Mouse (Mus musculus) embryonic facial prominence, embryonic 13.5 days (tissue): ENCODE data around the gene Trip11. TPM values are rescaled to one million over a fixed set of nuclear protein-coding genes. Genes with fewer than 3 reads are reported as not detected.

Experiments
- ATAC-seq: fragments of 200-750 bp; cut with Nextera tagmentation; 2 replicates; pipeline ENCODE4 v1.8.0; 2017; ENCODE audit warnings: low read depth; ENCODE audit not compliant: insufficient number of reproducible peaks, insufficient read depth, low FRiP score, low TSS enrichment
- H3K27ac ChIP-seq: fragments of 300-500 bp; sonication (generic); 2 replicates; pipeline ENCODE4 v1.5.1; 2015; ENCODE audit warnings: moderate library complexity, mild to moderate bottlenecking, inconsistent platforms
- H3K27me3 ChIP-seq: fragments of 300-500 bp; sonication (generic); 2 replicates; pipeline ENCODE4 v1.6.1; 2015; ENCODE audit warnings: mild to moderate bottlenecking, inconsistent platforms
- H3K36me3 ChIP-seq: fragments of 300-500 bp; sonication (generic); 2 replicates; pipeline ENCODE4 v1.6.1; 2015; ENCODE audit warnings: mild to moderate bottlenecking, inconsistent platforms
- H3K4me1 ChIP-seq: fragments of 300-500 bp; sonication (generic); 2 replicates; pipeline ENCODE4 v1.6.1; 2015; ENCODE audit warnings: inconsistent platforms
- H3K4me2 ChIP-seq: fragments of 300-500 bp; sonication (generic); 2 replicates; pipeline ENCODE4 v1.6.1; 2015; ENCODE audit warnings: moderate library complexity, mild to moderate bottlenecking, inconsistent platforms
- H3K4me3 ChIP-seq: fragments of 300-500 bp; sonication (generic); 2 replicates; pipeline ENCODE4 v1.5.1; 2015; ENCODE audit warnings: mild to moderate bottlenecking, inconsistent platforms
- H3K9ac ChIP-seq: fragments of 300-500 bp; sonication (generic); 2 replicates; pipeline ENCODE4 v1.6.1; 2015; ENCODE audit warnings: mild to moderate bottlenecking, inconsistent platforms
- H3K9me3 ChIP-seq: fragments of 300-500 bp; sonication (generic); 2 replicates; pipeline ENCODE4 v1.6.1; 2016; ENCODE audit warnings: inconsistent platforms
- WGBS: fragments of 180-500 bp; shearing (Covaris S2); methylation state at CpG from one replicate; pipeline ENCODE4 v1.1.7; 2015; ENCODE audit warnings: mixed read lengths; 5-methylcytosine and 5-hydroxymethylcytosine counted together
- polyA plus RNA-seq: library from polyadenylated mRNA; unstranded; fragments of >200 nt; fragmentation: Nextera tagmentation; extraction: Ambion mirVana; gene quantifications from 2 replicates; pipeline ENCODE4 v1.2.1, GENCODE M21; 2015

Trip11 gene
- polyA plus RNA-seq, 1 experiment from 2014 or later: 35.3 TPM

DNA sequence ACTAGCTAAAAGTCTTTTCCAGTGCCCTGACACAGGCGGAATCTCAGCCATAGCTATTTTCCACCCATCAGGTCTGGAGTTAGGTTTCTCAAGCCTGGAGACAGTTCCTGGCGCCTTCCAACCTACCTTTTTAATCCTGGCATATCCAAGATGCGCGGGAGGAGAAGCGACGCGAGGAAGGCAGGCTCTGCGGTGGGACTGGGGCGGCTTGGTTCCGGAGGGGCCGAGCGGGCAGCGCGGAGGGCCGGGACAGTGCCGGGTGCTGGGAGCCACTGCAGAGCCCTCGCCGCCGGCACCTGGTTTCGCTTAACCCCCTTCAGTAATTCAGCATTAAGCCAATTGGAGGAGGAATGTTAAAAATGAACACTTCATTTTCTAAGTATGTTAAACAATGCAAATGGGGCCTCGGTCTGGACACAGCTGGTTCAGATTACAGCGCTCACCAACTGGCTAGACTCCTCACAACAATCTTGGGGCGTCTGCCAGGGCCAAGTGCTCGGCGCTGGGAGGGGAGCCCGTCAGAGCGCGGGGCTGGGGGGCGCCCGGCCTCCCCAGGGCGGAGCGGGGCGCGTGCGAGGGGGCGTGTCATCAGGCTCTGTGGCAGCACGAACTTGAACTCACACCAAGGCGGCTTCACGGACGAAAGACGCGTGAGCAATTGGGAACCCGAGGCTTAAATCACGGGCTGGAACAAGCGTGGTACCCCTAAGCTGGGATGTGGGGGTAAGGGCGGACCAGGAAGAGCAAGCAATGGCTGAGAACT is 94.3 kb downstream of the Trip11 start, which contains the start of gene Fbln5:
Gene Fbln5, minus strand, starts transcription at position 448 of the 763 bp plus-strand sequence.
- Histone ChIP-seq H3K9me3 (no peaks in the 10 kb centered on the region), H3K9ac (peak within 1 kb of the TSS; percentile 61), H3K27me3 (no peaks in the 10 kb centered on the region), H3K4me1 (peaks cover 30% of the 10 kb centered on the region), H3K27ac (peak within 1 kb of the TSS; percentile 92), H3K36me3 (no peaks in the 10 kb centered on the region), H3K4me2 (peak within 1 kb of the TSS; percentile 72), H3K4me3 (peak within 1 kb of the TSS; percentile 46)
- ATAC-seq: peak; percentile 90
- under 1% methylated on average over 46 of the region's 46 CpGs for WGBS

GRCm38 (mm10) chr12:101818246-101818607 is 94.8 kb downstream of the Trip11 start:
- no peaks in the 10 kb centered on the region for H3K9me3 ChIP-seq
- 7% methylated on average over 11 of the region's 11 CpGs for WGBS
- H3K36me3 ChIP-seq: peaks cover 3% of the 10 kb centered on the region; the same call in 1 of the 2 replicates
- peak overlapping the region; percentile 72 for H3K4me2 ChIP-seq
- H3K9ac ChIP-seq: peak overlapping the region; percentile 61
- H3K4me1 ChIP-seq: peaks cover 30% of the 10 kb centered on the region
- H3K4me3 ChIP-seq: peak overlapping the region; percentile 46
- H3K27ac ChIP-seq: peak overlapping the region; percentile 92
- H3K27me3 ChIP-seq: no peaks in the 10 kb centered on the region
- no peak; the same call in 1 of the 2 replicates for ATAC-seq

DNA sequence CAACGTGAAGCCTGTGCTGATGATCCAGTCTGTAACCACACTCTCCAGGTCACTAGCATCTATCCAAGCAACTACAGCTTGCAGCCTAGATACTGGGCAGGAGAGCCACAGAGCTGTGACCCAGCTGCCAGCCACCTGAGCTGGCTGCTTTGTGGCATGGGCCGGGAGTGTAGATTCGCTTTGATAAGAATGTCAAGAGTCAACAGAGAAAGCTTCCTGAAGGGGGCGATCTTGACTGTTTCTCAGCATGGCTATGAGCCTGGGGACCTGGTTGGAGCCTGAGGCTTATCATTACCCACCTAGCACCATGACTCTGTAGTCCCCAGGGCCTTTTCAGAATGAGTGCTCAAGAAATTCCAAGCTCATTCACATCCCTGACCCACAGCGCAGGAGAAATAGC is 96.3 kb downstream of the Trip11 start:
- H3K27ac ChIP-seq: peak overlapping the region; percentile 79; the same call in 1 of the 2 replicates
- peaks cover 5% of the 10 kb centered on the region; the same call in 1 of the 2 replicates for H3K36me3 ChIP-seq
- WGBS: 43% methylated on average over 5 of the region's 5 CpGs
- peaks cover 29% of the 10 kb centered on the region for H3K4me1 ChIP-seq
- no peaks in the 10 kb centered on the region for H3K27me3 ChIP-seq
- peak overlapping the region; percentile 46 for H3K4me3 ChIP-seq
- peak overlapping the region; percentile 21; the same call in 1 of the 2 replicates for H3K9ac ChIP-seq
- no peak for ATAC-seq
- peak overlapping the region; percentile 72 for H3K4me2 ChIP-seq
- no peaks in the 10 kb centered on the region for H3K9me3 ChIP-seq

GRCm38 (mm10) chr12:101815796-101816195 is 97.3 kb downstream of the Trip11 start:
- Histone ChIP-seq H3K9ac (no peak overlapping the region), H3K4me3 (no peak overlapping the region), H3K36me3 (peaks cover 8% of the 10 kb centered on the region; the same call in 1 of the 2 replicates), H3K27ac (no peak overlapping the region), H3K27me3 (no peaks in the 10 kb centered on the region), H3K9me3 (no peaks in the 10 kb centered on the region), H3K4me2 (no peak overlapping the region), H3K4me1 (peaks cover 25% of the 10 kb centered on the region)
- no peak for ATAC-seq
- WGBS: 65% methylated on average over 6 of the region's 6 CpGs

DNA sequence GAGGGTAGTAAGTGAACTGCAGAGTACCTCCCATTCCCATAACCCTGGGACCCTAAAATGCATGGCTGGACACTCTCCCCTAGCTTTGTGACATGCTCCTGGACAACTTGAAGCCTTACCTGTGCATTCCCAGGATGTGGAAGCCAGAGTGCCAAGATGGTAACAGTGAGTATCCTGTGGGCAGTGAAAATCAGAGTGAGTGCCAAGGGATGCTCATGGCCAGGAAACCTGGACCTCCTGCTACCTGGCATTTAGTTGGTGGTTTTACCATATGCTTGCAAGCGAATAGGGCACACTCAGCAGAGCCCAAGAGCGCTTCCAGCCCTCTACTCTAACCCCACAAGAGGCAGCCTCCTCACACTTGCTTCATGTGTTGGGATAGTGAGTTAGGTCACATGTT is 98.6 kb downstream of the Trip11 start:
- H3K27ac ChIP-seq: no peak overlapping the region
- 82% methylated on average over 2 of the region's 2 CpGs for WGBS
- no peak for ATAC-seq
- H3K36me3 ChIP-seq: peaks cover 14% of the 10 kb centered on the region
- H3K27me3 ChIP-seq: no peaks in the 10 kb centered on the region
- peaks cover 25% of the 10 kb centered on the region for H3K4me1 ChIP-seq
- no peaks in the 10 kb centered on the region for H3K9me3 ChIP-seq
- no peak overlapping the region for H3K9ac ChIP-seq
- H3K4me3 ChIP-seq: no peak overlapping the region
- no peak overlapping the region for H3K4me2 ChIP-seq

DNA sequence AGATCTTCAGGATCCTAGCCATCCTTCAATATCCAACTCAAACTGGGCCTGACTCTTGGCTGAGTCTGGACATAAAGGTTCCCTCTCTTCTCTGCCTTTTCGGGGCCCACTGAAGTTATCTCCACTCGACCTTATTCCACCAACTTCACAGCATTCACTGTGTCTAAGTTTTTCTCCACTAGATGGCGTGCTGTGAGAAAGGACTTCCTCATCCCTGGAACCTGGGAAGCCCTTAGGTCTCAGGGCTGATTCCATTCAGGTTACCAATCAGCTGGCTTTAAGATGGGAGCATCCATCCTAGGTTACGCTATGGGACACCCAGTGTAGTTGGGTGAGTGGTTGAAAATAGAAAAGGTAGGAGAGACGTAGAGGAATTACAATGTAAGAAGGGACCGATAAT is 101.9 kb downstream of the Trip11 start:
- Histone ChIP-seq H3K4me1 (0 out of 2 replicates have a peak, but pooled peaks cover 11% of the 10 kb centered on the region), H3K36me3 (peaks cover 27% of the 10 kb centered on the region), H3K27ac (no peak overlapping the region), H3K9me3 (no peaks in the 10 kb centered on the region), H3K4me2 (no peak overlapping the region), H3K27me3 (no peaks in the 10 kb centered on the region), H3K4me3 (no peak overlapping the region), H3K9ac (no peak overlapping the region)
- WGBS: 67% methylated on average over 6 of the region's 6 CpGs
- ATAC-seq: no peak

GRCm38 (mm10) chr12:101810515-101810914 is 102.6 kb downstream of the Trip11 start:
- Histone ChIP-seq H3K4me2 (no peak overlapping the region), H3K27ac (no peak overlapping the region), H3K4me1 (0 out of 2 replicates have a peak, but pooled peaks cover 11% of the 10 kb centered on the region), H3K9me3 (no peaks in the 10 kb centered on the region), H3K4me3 (no peak overlapping the region), H3K36me3 (peaks cover 27% of the 10 kb centered on the region), H3K9ac (no peak overlapping the region), H3K27me3 (no peaks in the 10 kb centered on the region)
- no peak for ATAC-seq
- WGBS: 70% methylated on average over 2 of the region's 2 CpGs

GRCm38 (mm10) chr12:101807400-101807799 is 105.7 kb downstream of the Trip11 start:
- WGBS: 68% methylated on average over 2 of the region's 2 CpGs
- H3K36me3 ChIP-seq: peaks cover 31% of the 10 kb centered on the region
- no peak for ATAC-seq

GRCm38 (mm10) chr12:101802445-101802844 is 110.6 kb downstream of the Trip11 start:
- Histone ChIP-seq H3K4me1 (0 out of 2 replicates have a peak, but pooled peaks cover 7% of the 10 kb centered on the region), H3K4me3 (no peak overlapping the region), H3K27ac (no peak overlapping the region), H3K9ac (no peak overlapping the region), H3K9me3 (no peaks in the 10 kb centered on the region), H3K36me3 (peaks cover 29% of the 10 kb centered on the region), H3K4me2 (no peak overlapping the region), H3K27me3 (no peaks in the 10 kb centered on the region)
- 76% methylated on average over 3 of the region's 3 CpGs for WGBS
- ATAC-seq: no peak

More at GRCm38 (mm10) chr12:101807400-101807799, 105.7 kb downstream of the Trip11 start:
- no peak overlapping the region for H3K9ac ChIP-seq
- no peaks in the 10 kb centered on the region for H3K27me3 ChIP-seq
- no peaks in the 10 kb centered on the region for H3K9me3 ChIP-seq
- 0 out of 2 replicates have a peak, but pooled peaks cover 4% of the 10 kb centered on the region for H3K4me1 ChIP-seq
- H3K4me3 ChIP-seq: no peak overlapping the region
- H3K4me2 ChIP-seq: no peak overlapping the region
- H3K27ac ChIP-seq: no peak overlapping the region

DNA sequence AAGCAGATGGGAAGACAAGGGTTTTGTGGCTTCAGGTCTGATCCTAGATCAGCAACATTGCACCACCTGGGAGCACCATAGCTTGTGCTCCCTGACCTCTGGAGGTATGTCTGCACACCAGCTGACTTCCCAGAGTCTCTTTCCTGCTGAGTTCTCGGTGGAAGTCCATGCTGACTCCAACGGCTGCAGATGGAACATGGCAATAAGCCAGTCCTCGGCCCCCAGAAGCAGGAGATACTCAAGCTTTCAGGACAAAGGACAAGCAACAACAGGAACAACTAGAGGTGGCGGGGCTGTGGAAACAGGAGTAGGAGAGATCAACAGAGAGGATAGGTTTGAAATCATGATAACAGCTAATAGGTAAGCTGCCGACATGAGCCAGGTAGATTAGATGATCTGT is 111.3 kb downstream of the Trip11 start:
- Histone ChIP-seq H3K9ac (no peak overlapping the region), H3K27me3 (no peaks in the 10 kb centered on the region), H3K4me2 (no peak overlapping the region), H3K4me3 (no peak overlapping the region), H3K9me3 (no peaks in the 10 kb centered on the region), H3K27ac (no peak overlapping the region), H3K4me1 (0 out of 2 replicates have a peak, but pooled peaks cover 4% of the 10 kb centered on the region), H3K36me3 (peaks cover 25% of the 10 kb centered on the region; the same call in 1 of the 2 replicates)
- no peak for ATAC-seq
- 72% methylated on average over 5 of the region's 5 CpGs for WGBS

- H3K27ac ChIP-seq: no peak overlapping the region
- H3K27me3 ChIP-seq: no peaks in the 10 kb centered on the region
- no peak overlapping the region for H3K9ac ChIP-seq
- peaks cover 21% of the 10 kb centered on the region; the same call in 1 of the 2 replicates for H3K36me3 ChIP-seq
- no peak for ATAC-seq
- no peak overlapping the region for H3K4me3 ChIP-seq
- no peak overlapping the region for H3K4me2 ChIP-seq
- no peaks in the 10 kb centered on the region for H3K9me3 ChIP-seq
- H3K4me1 ChIP-seq: 0 out of 2 replicates have a peak, but pooled peaks cover 4% of the 10 kb centered on the region
- WGBS: 81% methylated on average over 3 of the region's 3 CpGs
Measured at GRCm38 (mm10) chr12:101801051-101801450, 112.0 kb downstream of the Trip11 start.
